Mouse (Mus musculus): ENCODE results near the gene Rasa3.

The Rasa3 gene

DNA sequence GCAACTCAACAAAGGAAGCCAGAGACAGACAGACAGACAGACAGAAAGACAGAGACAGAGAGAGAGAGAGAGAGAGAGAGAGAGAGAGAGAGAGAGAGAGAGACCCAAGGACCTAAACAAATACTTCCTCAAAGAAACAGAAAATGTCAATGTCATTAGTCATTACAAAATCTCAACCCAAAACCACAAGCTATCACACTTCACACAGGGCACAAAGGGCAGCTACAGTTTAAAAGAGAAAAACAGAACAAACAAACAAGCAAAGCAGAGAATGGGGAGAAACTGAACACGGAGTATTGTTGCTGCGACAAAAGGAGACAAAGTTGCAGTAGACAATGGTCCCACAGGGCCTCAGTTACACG is 28.3 kb downstream of the Rasa3 start:
- 38% methylated on average over 3 of the region's 3 CpGs for WGBS

DNA sequence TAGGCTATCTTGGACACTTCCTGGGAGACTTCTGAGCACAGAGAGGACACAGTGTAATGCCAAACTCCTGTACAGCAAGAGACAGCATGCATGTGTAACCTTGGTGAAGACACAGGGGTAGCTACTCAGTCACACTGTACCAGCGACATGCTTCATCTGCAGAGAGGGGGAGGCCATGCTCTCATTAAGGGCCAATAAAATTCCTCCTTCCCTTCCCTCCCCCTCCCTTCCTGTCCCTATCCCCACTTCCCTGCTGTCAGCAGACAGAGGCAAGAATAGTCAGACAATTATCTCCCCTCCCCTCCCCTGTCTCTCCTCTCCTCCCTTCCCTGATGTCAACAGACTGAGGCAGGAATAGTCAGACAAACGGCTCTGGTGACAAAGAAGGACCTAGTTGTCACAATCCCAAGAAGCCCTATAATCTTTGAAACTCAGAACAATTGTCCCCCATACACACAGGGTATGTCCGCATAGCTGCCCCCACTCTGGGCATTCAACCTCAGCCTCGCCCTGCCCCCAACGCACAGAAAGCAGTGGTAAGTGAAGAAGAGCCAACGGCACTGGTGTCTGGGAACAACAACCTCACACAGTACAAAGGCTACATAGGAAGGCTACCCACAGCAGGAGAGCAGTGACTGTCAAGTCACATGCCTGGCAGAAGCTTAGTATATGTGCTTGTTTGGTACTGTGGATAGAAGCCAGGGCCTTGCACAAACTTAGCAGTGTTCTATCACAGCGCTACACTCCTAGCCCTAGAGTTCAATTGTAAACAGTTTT is 28.8 kb downstream of the Rasa3 start:
- 26% methylated on average over 7 of the region's 7 CpGs for WGBS

DNA sequence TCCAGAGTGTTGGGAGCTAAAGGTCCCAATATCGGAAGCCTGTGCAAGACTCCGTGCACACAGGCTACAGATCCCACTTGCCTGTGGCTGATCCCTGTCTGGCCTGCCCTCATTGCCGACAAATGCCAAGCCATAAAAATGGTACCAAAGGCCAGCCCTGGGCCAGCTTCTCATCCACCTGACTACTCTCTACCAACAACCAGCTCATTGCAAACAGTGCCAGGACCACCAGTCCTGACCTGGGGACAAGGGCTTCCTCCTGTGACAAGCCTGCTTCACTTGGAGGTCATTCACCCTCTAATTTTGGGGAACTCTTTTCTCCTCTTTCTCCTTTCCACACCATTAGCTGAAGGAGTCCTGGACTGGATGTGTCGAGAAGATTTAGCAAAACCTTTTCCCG is 29.8 kb downstream of the Rasa3 start:
- WGBS = 87% methylated on average over 5 of the region's 5 CpGs

DNA sequence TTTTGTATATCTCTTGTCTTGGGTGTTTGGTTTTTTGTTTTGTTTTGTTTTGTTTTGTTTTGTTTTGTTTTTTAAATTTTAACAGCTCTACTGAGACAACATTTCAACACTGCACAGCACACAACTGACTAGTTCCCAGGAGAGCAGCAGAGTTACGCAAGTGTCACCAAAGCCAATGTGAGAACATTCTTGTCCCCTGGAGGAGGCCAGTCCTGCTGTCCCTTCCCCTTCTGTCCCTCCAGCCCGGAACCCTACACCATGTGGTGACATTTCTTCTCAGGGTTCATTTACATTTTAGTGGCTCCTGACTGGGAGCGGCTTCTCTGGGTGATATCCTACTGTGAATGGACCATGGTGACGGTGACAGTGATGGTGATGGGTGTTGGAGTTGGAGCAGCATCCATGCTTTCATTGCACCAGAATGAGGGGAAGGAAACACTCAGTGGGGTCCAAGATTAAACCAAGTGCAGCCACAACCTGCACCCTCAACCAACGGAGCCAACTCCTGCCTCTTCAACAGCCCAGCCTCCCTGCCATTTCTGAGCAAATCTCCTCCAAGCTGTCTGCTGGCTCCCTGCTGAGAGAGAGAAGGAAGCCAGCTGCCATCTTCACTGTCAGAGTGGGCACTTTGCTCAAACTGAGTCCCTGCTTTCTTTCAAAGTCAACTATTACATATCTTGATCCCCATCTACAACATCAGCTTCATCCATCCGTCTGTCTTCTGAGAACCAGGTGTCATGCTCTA is 32.3 kb downstream of the Rasa3 start:
- WGBS = 51% methylated on average over 6 of the region's 6 CpGs

DNA sequence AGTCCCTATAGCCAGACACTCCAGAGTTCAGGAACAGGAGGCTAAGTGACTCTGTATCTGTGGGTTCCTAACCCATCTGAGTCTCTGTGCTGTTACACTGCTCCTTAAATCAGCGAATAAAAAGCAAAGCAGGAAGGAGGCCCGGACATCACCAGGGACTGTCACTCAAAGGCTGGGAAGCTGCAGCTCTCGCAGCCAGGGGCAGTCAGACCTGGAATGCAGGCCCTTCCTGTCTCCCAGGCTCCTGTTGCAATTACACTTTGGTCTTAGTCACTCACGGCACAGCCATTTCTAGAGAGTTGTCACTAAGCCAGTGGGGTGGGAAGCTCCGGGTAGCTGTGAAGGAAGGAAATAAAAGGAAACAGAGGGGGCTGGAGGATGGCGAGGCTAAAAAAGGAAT is 33.2 kb downstream of the Rasa3 start:
- 10% methylated on average over 6 of the region's 6 CpGs for WGBS

DNA sequence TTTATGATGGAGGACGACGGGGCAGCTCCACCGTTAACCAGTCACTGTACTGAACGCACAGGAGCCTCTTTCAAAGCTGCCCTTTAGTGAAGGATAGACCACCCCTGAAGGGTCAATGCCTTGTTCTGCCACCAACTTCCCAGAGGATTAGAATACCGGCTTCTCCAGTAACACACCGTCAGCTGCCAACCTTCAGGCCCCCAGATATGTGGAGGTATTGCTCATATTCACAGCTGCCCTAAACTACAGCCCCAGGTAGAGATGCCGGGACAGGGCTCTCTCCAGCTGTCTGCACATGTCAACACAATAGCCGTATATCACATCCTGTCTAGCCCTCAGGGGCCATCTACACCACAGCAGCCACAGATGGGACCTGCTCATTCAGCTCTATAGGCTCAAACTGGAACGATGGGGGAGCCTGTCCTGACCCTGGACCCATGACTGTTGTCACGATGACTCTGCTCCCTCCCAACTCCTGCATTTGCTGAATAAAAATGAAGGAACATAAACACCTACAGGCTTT is 34.7 kb downstream of the Rasa3 start:
- 87% methylated on average over 10 of the region's 10 CpGs for WGBS

DNA sequence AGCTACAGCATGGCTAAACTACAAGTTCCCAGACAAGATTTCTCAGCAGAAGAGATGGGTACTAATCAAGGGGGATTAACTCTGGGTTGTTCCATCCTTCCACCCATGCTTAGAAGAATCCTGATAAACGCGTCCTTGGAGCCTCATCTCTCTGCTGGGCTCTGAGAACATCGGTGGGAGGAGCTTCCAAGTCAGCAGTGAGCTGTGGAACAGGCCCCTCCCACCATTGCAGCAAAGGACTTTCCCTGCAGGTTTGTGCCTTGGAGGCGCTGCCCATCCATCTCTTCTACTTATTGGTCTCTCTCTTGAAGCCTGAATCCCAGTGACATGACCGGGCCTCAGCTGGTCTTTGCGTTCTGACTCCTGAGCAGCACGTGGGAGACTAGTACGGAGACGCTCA is 36.2 kb downstream of the Rasa3 start:
- 67% methylated on average over 9 of the region's 9 CpGs for WGBS

DNA sequence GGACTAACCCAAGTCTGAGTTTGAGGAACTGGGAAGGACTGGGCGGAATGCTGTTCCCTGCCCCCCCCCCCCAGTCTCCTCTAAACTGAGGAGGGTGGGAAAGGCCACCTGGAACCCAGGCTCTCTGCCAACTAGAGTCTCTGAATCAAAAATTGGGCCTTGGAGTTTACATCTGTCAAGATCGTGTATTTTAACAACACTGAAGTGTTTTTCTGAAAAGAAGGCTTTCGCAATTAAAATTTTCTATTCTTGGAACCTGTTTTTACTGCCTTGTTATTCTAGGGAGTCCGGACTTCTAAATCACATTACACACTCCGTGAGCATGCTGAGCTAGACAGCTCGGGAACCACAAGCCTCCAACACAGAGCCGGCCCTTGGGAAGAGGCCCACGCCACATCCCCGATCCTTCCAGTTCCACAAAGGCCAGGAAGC is 36.9 kb downstream of the Rasa3 start:
- WGBS = 21% methylated on average over 9 of the region's 9 CpGs

DNA sequence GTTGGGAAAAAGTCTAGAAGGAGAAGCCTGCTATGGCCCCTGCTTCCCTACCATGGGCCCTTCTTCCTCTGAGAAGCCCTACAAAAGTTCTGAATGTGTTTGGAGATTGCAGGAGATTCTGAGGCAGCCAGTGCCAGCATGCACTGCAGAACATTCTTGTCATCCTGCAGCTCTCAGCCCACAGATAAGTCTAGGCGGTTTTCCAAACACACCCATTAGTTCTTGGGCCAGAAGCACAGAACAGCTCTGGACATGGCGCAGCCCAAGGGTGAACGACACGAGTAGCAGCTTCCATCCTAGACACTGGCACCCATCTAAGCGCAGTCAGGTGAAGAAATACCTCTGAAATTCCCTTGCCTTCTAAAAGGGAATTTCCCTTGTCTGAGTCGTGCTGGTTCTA is 44.3 kb downstream of the Rasa3 start:
- 74% methylated on average over 6 of the region's 6 CpGs for WGBS

DNA sequence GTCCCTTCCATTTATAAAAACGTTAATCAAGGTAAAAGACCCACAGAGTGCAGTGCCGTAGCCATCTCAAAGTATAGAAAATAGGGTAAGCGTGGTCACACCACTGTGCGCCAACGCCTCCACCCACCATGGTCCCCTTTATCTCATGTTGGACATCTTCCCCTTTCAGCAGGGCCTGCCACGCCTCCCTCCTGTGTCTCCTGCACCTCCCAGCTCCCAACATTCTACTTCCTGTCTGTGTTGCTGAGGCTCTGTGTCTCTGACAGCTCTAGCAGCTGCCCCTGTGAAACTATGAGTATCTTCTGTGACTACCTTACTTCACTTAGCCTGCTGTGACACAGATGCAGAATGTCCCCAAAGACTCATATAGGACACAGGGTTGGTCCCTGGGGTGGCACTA is 45.1 kb downstream of the Rasa3 start:
- WGBS = 89% methylated on average over 6 of the region's 6 CpGs

DNA sequence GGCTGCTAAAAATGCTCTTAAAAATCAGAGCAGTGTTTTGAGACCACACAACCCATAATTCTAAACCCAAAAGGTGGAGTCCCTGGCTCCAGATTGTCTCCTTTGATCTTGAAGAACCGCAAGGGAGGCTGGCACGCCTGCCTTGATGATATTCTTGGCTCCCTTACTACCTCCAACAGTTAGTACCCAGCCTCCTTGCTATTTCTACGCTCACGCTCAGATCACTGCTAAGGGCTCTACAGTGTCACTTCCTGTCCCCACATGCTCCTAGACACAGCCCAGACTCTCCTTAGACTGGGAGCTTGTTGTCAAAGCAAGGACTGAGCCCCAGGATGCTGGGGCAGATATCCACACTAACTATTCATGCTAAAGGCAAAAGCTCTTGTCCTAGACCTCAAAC is 46.6 kb downstream of the Rasa3 start:
- 38% methylated on average over 4 of the region's 4 CpGs for WGBS

DNA sequence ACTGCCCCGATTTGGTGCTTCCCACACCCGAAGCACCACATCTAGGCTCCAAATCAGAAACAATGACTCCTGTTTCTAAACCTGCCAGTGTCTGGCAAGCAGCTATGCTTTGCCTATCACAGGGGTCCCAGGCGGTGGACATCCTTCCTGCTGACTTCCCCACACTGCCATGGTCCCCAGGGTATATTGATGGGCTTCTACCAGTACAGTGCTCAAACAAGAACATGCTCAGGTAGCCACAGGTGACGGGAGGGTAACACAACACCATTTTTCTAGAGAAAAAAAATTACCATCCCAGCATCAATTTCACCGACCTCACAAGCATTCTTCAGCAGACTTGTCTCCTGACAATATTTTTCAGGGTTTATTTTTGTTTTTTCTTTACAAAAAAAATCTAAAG is 47.2 kb downstream of the Rasa3 start:
- WGBS = 89% methylated on average over 5 of the region's 5 CpGs

DNA sequence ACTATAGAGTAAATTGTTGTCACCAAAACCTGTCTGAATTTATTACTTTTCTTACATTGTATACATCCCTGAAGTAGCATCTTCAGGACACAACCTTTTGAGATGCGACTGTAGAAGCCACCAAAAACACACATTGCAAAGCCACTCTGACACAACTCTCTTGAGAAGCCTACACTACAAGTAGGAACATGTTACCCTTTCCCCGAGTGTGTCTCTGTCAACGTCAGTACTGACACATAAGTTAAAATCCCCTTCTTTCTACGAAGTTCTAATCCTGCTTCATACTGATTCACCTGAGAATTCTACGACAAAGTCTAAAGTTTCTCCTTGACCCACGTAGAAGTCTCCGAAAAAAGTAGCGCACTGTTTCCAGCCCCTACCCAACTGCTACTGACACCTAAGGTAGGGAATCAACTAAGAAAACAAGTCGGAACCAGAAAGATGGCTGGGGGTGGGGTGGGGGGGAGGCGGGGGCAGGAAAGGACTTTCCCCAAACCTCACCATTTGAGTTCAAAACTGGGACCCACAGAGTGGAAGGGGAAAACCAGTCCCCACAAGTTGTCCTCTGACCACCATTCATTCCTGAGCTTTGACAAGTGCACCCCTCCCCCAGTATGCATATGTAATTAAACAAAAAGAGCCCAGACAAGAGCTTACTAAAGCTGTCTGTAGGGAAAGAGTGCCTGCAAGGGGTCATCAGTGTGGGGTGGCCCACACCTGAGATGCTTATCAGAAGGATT is 47.9 kb downstream of the Rasa3 start:
- 96% methylated on average over 10 of the region's 10 CpGs for WGBS

DNA sequence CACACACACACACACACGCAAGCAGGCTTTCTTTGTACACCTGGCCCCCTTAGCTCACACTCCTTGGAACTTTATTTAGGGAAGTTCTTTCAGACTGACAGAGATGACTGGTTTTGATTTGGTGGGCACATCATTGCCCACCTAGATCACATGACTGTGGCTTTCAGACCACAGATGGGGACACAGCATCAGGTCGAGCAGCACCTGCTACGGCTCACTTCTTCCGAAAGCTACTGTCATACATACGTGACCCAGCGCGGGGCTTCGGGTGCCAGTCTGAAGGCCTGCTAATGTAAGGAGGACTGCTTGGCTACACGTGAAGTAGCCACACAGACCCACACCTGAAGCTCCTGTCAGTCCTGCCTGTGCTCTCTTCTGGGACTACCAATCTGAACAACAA is 49.3 kb downstream of the Rasa3 start:
- WGBS = 95% methylated on average over 9 of the region's 9 CpGs

DNA sequence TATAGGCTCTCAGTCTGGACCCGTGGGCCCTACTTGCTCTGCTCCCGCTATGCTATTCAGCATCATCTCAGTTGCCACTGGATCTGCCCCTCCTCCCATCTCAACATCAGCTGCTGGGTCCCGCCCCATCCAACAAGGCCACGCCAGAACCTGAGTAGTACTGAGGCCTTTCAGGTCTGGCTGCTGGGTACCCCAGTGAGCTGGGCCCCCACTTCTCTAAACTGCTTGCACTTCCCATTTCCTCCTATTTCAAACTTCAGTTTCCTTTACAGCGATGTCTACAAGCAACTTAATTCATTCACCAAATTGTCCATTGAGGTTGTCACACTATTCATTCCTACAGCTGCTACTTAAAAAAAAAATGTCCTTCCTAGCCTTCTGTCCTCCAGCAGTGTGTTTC is 49.8 kb downstream of the Rasa3 start:
- 76% methylated on average over 5 of the region's 5 CpGs for WGBS

DNA sequence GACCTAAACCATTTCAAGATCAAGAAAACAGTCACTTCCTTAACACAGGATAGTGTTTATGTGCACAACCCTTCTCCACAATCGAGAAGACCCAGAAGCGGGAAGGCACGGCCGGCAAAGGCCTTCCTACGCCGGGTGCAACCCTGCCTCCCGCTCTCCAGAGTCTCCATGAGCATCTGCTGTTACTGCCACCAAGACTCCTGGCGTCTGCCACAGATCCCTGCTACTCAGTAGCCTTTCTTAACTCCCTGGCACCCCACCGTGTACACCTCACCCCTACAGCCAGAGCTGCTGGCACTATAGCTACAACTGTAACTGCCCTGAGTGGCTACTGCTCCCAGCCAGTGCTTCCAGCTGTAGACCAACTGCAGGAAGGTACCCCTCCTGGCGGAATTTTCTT is 51.3 kb downstream of the Rasa3 start:
- WGBS = 79% methylated on average over 10 of the region's 10 CpGs

DNA sequence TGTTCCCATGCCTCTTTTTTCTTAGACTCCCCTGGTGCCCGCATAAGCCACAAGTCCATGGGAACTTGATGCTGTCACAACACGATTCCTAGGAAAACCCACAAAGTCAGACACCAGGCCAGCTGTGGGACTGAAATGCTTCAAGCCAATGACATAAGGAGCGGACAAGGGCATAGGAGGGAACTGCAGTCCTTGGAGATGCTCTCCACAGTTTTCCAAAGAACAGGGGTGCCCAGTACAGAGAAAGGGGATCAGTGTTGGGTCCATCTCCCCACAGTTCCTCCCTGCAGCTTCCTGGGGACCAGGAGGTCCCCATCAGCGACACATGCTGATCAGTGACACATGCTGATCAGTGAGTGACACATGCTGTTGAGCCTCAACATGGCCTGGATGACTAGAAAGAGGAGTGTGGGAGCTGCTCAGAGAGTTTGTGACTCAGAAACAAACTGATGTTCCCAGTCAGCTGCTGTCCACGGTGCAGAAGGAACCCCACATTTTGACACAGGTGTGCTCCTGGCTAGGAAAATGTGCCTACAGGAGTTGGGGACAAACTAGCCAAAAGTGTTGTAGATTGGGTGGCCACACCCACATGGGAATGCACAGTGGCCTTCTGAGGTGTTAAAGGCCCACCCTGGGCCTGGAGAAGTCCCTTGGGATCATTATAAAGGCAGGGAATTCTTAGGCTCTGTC is 52.0 kb downstream of the Rasa3 start:
- WGBS = 60% methylated on average over 5 of the region's 5 CpGs

DNA sequence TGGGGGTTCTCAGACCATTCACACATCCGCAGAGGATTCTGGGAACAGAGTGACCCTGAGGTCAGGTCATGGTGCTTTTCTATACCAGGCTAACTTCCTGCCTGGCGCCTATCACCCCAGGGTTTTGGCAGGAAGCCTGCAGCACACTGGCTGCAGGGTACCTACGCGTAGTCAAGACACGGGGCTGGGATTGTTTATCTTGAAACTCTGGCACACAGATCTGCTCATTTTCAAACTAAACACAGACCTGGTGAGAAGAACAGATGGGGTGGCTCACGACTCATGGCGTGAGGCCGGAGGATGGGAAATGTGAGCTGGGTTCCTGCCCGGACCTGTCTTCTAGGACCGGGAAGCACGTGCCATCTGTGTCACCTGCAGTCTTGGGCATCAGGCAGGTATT is 52.5 kb downstream of the Rasa3 start:
- whole genome bisulfite sequencing = 20% methylated on average over 11 of the region's 11 CpGs

DNA sequence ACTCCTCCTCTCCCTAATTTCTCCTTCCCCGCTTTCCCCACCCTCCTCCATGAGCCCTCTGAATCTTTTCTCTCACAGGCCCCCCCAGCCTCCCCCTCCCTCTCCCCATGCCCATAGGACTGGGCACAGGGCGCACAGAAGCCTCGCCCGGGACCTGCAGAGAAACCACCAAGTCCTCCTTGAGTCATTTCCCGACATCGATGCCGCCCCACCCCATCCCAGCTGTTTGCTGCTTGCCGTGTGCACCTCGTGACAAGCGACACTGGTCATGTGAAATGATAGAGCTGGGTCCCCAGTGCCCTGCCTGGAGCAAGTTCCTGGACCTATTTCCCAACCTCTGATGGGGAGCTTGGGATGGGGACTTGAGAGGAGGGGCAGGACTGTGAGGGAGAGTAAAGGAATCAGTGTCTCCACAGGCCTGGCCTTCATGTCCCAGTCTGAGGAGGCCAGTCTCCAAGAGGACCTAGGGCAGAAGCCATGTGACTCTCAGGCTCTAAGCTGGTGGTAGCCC is 53.4 kb downstream of the Rasa3 start:
- 40% methylated on average over 10 of the region's 10 CpGs for WGBS

DNA sequence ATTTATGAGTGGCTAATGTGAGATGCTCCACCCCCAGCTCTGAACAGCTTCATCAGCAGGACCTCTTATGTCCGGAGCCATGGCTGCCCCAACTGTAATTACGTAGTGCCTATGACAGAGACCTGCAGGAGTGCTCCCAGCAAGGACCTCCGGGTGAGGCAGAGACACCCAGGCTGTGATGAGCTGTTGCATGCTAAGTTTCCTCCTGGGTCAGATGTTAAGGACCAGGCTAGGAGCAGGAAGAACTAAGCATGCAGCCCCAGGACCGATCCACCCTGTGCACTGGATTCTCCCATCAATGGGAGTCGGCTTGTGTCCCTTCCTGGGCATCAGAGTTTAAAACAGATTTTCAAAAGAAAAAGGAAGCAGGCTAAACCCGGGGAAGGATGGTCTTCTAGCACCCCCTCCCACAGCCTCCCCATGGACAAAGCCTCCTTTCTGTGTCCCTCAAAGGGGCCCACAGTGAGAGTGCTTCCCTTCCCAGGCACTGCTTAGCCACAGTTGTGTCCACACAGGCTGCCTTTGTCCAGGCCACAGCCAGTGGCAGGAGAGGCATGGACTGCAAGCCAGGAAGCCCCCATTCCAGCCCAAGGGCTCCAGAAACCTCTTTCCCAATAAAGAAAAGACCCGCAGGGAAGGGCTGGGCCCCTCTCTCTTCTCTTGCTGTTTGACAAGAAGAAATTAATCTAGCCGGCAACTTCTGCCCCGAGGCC is 54.2 kb downstream of the Rasa3 start:
- WGBS = 66% methylated on average over 9 of the region's 9 CpGs
